Mouse (Mus musculus) urinary bladder, adult 18-20 months (tissue): ENCODE data around the gene Ptprj.

ENCODE experiments used
- DNase-seq, 2 experiments: peaks; one replicate each; pipeline ENCODE4 v3.0.0; 2022; ENCODE audit warnings: low spot score in 2 of 2, mixed read lengths in 2 of 2

Gene Ptprj

DNA sequence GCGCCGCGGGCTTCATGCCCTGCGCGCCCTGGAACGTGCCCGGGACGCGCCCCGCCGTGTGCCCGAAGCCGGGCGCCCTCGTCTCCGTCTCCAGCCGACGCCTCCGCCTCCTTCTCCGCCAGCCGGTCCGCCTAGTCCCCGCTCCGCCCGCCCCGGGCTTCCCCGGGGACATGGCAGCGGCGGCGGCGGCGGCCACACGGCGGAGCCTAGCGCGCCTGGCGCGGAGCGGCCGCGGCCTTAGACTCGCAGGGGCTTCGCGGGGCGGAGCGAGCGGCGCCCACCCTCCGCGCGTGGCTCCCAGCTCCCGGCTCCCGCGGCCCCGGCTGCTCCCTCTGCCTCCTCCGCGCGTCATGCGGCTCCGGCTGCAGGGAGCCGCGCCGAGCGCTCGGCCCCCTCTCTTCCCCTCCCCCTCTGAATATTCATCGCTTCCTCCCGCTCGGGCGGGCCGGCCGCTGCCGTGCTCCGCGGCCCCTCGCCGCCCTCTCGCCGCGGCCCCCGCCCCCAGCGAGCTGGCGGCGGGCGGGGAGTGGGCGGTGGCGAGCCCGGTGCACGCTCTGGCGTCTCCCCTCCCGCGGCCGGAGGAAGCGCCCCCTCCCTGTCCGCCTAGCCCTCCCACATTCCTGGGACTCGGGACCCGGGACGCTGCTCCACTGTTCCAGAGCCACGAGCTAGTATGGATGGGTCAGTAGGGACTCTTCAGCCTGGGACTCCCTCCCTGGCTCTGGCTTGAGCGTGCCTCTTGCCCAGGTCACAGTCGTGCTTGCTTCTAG, at the start of gene Ptprj:
Gene Ptprj (minus strand): TSS at position 412 of the 770 bp plus-strand sequence.
- peak; percentile 51 to 56 for DNase-seq

DNA sequence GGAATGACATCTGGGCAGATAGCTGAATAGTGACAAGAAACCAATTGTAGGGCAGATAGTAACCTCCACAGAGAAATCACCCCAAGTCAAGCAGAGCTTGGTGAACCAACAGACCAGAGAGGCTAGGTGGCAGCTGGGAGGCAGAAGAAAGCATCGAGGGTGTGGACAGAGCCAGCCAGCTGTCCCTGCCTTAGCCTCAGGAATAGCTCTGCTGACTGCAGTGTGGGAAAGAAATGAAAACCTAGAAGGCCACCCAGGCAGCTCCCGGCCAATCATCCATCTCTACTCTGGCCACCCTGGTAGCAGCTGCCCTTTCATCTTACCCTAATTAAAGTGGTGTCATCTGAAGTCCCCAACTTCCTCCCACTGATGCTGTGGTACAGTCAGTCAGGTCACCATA, 49.1 kb upstream of the Ptprj start:
- DNase-seq: no peak

DNA sequence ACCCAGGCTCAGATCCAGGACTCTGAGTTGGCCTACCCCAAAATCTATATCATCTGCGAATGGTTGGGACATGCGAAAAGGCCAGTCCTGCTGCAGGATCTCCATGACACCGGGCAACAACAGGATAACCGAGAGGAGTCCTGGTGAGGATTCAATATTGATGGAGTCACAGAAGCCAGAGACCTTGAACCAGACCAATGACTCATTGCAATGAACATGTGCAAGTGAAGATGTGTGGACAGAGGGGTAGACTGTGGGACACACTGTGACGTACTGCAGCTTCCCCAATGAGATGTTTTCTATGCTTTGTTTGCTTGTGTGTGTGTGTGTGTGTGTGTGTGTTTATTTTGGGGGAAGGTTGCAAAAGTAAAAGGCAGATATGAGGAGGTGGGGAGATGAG, 47.8 kb upstream of the Ptprj start:
- no peak for DNase-seq

DNA sequence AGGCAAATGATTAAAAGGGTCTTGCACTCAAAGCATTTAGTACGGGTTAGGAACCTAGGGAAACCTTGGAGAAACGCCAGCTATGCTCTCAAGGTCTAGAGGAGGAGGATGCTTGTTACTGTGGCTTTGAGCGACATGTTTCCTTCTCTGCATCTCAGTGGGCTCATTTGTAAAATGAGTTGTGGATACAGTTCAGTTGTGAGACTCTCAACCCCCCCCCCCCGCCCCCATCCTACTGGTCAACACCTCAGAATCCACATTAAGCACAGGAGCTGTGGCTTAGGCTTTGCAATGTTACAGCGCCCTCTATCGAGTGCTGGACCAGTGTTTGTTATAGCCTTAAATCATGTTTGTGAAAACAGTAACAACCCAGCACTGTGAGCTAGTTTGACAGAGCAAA, 44.5 kb upstream of the Ptprj start:
- DNase-seq: peak; percentile 30 to 32

DNA sequence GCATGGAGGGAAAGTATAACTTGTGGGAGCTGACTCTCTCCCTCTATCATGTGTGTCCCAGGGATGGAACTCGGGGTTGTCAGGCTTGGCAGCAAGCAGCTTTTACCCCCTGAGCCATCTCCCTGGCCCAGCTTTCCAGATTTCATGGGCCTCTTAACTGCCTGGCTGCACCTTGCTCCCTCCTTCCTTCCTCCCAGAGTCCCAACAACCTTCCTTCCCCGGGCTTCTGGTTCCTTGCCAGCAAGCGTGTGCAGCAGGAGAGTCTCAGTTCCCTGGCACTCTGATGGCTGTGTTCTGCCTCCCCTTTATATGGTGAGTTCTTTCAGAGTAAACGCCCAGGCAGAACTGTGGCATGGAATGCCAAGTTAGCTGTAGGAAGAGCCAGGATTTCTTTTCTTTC, 43.9 kb upstream of the Ptprj start:
- no peak for DNase-seq

DNA sequence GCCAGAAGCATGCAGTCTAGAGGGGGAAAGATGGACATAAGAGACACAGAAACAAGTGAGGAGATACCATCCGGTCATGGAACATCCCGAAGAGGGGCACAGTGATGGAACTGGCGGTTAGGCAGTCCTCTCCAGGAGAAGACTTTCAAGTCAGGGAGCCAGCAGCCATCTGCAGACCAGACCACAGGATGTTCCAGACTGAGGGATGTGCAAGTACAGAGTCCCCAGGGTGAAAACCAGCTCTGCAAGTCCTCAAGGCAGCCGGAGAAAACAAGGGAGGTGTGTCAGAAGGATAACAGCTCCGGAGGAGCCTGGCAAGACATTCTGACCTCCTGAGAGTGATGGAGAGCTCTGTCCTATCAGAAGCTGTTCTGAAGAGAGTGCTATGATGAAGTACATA, 40.4 kb upstream of the Ptprj start:
- DNase-seq: no peak

DNA sequence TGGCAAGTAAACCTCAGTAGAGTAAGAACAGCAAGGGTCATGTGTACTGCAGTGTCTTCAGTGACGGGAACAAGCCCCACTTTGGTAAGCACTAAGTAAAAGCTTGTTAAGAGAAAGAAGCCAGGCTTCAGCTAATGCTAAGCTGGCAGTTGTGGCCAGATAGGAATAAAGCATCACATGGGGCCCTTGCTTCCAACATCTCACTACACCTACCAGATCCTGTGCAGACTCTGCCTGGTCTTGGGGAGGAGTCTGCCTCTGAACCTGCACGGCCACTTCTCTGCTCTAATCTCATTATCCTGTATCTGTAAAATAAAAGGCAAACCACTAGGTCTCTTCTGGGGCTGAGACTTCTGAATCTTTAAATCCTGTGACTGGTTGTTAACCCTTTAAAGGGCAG, 39.2 kb upstream of the Ptprj start:
- DNase-seq: no peak

DNA sequence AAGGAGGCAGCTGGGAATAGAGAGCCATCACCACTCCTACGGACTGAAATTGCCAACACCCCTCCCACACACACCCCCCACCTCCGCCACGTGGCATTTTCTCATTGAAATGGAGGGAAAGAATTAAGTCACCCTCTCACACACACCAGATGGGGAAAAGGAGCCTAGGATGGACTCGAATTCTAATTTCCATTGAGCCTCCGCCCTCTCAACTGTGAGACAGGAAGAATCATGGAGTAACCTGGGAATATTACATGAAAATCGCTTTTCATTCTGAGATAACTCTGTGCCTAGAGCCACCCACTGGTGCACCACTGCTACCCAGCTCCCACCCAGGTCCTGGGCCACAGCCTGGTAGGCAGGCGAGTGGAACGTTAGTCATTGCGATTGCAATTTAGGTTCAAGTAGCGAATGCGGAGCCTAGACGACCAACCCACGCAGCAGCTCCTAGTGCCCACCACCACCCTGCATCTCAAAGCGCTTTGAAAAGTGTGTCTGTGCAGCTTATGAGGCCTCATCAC, 34.3 kb upstream of the Ptprj start:
- DNase-seq: no peak

DNA sequence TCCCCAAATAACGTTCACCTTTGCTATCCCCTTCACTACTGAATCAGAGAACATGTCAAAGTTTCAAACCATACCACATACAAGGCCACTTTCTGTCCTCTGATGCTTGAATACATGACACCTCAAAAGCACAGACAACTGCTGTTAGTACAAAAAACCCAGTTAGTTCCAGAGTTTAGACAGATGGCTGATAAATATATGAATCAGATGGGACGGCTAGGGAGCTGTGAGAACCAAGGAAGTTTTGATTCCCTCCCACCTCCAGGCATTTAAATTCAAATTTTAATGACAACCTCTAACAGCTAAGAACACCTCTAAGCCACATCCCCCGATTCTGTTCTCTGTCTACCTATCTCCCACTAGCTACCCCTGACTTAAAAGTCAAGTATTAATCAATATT, 33.1 kb upstream of the Ptprj start:
- DNase-seq: no peak

DNA sequence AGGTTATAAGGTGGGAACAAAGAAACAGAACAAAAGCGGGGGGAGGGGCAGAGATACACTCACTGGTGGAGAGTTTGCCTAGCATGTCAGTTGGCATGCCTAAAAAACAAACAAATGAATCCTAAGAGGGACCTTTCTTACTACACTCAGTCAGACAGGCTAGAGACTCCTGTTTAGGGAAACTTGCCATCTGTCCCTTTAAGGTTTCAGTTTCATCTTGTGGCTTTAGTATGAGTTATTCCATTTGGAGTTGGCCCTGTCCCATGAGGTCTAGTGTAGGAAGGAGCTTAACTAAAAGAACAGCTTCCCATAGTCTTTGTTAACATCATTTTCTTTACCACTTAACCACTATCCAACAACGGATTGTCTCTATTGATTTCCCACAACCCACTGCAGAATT, 32.6 kb upstream of the Ptprj start:
- DNase-seq: no peak

DNA sequence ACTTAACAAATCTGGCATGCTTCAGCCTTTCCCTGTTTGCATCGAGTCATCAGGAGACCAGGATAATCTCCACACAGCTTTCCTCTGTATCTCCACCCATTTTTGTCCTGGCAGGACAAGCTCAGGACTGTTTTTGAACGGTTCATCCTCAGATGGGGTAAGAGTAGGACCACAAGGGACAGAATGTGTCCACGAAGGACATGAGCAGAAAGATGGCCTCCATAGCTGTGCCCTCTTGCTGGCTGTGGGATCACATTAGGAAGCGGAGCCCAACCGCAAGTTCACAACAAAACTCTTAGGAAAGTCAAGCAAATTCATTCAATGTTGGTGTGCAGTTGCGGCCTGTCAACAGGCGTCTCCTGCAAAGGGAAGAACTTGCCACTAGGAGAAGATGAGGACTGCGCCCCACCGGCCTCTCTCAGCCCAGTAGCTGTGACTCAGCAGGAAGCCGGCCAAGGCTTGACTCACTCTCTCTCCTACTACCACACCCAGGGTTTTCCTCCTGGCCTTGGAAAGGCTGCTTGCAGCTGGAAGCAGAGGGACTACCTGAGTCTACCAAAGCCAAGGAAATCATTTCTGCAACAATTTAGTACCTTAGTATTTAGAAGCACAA, 31.6 kb upstream of the Ptprj start:
- peak; percentile 71 to 86 for DNase-seq

DNA sequence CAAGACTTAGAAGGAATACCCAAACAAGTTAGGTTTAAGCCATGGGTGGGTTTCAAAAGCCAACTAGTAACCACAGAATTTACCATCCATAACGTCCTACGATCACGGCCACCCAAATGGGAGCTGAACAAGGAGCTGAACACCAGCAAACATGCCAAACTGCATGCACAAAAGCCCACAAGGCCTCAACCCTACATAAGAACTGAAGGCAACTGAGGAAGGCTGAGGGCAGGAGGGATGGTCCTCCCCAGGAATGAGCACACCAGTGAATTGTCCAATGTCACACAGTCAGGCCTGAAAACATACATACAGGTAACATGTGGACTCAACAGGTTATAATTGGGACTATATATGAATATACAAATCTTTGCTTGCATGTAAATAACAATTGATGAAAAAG, 20.6 kb upstream of the Ptprj start:
- DNase-seq: no peak

DNA sequence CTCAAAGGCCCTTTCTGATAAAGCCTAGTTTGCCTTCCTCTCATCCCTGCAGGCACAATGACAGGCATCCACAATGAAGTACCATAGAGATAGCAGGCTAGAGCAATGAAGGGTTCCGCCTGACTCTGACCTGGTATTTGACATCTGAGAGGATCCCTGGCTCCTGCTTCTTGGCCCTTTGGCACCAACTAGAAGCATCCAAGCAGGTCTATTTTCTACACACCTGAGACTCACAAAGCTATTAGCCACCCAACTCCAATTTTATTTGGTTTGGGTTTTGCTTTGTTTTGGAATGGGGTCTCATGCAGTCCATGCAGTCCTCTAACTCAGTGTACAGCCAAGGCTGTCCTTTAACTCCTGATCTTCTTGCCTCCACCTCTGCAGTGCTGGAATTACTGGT, 7.7 kb upstream of the Ptprj start:
- no peak for DNase-seq

DNA sequence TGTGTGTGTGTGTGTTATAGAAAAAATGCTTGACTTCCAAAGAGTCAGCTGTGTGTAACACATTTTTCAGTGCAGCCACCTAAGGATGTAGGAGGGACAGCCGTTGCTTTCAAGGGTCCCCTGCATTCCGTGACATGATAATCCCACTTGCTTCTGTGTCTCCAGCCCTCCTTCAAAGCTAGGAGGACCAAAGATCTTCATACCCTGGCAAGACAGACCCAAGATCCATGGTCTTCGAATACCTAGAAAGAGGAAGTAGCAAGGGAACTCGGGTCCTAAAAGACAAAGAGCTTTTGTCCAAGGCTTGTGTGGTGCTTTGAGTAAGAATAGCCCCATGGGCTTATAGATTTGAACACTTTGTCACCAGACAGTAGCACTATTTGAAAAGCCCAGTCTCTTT, 4.1 kb upstream of the Ptprj start:
- no peak for DNase-seq

DNA sequence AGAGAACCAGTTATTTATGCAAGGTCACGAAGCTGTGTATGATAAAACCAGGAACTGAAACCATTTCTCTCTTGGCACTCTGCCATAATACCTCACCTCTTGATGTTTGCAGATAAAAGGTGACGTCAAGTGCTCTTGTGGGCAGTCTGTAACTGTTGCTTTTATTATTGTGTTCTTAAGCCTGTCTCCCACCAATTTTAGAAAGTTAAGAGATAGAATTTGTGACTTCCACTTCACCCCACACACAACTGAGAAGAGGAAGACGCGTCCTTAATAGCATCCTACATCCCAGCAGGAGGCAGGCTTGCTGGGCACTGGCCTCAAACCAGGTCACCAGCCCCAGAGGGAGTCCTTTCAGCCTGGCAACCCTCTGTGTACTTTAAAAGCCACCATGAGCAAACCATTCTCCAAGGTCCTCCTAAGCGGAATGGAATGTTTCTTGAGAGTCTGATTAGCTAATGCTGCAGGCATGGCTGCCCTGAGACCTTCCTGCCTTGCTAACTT, 3.2 kb upstream of the Ptprj start:
- peak in 1 of 2 experiments; percentile 29 for DNase-seq

DNA sequence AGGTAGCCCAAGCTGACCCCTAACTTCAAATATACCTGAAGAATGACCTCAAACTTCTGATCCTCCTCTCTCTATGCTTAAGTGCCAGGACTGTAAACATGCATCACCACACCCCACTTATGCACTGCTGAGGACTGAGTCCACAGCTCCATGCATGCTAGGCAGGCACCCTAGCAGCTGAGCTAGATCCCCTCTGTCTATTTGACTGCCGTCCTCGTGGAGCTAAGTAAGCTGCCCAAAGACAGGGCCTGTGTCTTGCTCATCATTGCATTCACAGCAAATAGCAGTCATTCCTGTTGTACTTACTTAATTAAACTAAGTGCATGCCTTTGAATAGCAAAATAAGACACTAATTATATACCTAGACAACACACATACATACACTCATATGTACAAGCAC, 2.4 kb upstream of the Ptprj start:
- no peak for DNase-seq

DNA sequence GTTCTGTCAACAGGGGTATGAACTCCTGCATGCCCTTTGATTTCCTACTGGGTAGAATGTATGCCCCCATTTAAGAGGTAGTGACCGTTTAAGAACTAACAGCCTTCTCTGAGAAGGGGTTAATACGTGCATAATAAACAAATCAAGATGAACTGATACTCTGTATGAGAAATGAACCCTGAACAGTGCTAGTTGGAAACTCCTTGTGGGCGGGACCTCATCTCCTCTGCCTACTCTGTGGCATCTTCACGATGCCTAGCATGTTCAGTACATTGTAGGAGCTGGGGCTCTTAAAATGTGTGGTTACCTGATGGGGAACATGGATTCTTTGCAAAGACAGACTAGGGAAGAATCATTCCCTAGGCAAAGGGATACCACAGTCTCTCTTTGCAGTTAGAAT, 1.9 kb upstream of the Ptprj start:
- no peak for DNase-seq

DNA sequence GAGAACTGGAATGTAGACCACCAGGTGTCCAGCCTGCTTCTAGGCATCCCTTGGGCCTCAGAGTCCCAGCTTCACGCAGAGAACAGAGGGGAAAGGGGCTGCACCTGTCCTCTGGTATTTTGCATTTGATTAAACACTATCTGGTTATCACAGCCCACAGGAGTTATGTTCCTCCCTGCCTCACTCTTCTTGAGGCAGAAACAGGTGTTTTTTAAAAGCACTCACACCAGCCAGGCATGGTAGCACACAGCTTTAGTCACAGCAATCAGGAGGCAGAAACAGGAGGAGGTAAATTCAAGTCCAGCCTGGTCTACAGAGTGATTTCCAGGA, 1.3 kb upstream of the Ptprj start:
- DNase-seq: no peak

DNA sequence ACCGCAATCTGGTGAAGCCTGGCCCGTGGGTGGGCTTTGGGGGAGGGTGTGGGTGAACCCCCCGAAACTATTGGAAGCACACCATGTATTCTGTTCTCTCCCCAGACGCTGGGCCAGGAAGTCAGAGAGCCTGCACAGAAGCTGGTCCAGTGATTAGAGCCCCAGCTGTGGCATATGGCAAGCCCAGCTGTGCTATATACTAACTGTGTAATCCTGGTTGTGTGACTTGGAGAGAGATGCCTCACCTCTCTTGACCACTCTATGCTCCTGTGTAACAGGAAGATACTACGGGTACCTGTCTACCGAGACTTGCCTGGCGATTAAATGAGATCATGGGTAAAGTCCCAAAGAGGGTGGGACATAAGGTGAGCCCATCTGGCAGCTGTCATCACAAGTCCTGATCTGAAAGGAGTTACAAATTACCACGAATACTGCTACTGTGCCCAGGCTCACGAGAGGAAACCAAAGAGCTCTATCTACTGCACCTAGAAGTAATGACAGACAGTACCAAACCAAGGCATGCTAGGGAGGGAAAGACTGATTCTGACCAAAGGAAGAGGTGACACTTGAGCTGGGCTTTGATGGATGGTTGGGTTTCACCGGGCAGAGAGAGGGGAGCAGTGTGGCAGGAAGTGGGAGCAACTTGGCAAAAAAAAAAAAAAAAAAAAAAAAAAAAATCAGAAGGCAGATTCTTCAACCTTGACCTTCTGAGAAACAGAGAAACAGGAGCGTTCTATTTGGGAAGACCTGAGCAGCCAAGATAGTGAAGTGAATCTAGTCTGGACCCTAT, 754 bp upstream of the Ptprj start:
- DNase-seq: no peak

DNA sequence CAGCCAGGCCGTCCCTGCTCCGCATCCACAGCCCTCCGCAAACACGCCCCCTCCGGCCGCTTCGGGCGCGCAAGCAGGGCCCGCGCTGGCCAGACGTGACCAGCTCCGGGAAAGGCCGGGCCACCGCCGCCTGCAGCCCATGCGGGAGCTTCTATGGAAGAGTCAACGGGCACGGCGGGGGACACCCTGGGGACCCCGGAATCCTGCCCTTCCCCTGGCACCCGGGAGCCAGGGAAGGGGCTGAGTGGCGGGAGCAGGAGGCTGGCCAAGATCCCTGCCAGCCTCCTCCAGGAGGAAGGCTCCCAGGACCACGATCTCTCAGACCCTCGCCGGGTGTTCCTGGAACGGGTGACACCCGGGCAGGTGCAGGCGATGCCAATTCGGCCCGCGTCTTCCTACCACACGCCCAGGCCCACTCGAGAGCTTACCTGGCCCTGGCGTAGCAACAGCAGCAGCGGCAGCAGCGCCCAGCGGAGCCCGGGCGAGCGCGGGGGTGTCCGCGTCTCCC, 665 bp downstream of the Ptprj start:
- peak; percentile 15 to 69 for DNase-seq

DNA sequence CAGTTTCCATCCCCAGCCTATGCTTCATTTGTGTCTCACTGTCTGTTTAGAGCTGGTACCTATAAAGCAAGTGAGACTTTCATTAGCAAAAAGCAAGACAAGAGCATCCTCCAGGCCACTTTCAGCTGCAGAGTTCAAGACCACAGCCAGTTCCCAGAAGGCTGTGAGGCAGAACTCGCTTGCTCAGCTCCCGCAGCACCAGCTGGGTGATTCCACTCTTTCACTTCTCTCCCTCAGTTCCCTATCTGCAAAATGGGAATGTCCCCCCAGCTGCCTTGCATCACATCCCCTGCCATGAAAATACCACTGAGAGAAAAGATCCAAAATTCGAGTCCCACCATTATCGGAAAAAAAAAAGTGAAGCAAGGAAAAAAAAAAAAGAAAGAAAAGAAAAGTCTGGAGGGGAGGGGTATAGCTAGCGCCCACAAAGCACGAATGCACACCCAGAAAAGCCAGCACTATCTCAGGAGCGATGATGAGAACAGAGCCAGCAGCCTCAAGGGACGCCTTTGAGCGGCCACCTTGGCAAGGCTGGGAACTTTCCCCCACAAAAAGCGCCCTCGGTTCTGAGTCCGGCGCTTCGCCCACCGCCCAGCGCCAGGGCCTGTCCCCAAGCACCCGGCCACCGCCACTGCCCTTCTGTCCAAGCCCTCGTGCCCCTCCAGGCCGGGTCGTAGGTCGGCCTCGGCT, 1.3 kb downstream of the Ptprj start:
- peak in 1 of 2 experiments; percentile 61 for DNase-seq
